Mouse (Mus musculus): ENCODE data around the gene Ybx2.

DNA sequence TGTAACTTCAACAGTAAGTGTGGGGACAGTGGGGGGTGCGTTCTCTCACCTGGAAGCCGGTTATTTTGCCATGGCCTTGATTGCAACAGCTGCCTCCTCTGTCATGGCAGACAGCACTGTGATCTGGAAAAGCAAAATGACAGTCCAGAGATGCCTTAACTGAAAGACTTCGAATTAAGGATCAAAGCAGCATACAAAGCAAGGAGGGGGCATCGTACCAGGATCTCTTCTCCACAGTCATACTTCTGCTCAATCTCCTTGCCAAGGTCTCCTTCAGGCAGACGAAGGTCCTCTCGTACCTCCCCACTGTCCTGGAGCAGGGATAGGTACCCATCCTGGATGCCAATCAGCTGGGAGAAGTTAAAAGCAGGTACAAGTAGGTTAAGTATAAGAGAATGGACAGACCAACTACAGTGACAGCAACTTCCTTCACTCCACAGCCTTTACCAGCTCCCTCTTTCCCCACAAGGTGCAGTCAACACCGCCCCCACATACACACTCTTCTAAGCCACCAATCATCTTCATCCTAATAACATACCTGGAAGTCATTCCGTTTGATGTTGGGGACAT lies 18.1 kb upstream of the Ybx2 start:
- no peak for TF ChIP-seq CTCF (IDR thresholded peaks at IDR 0.05; ENCODE audit: low read depth, low read length)
- TF ChIP-seq POLR2A (IDR thresholded peaks at IDR 0.05; ENCODE audit: extremely low read depth, insufficient read depth, low read length) = no peak

Data from liver, adult 2 months (tissue).